Mouse (Mus musculus): ENCODE measurements around the gene Ppp1r12b.

GRCm38 (mm10) chr1:134962821-134963220, 7.1 kb upstream of the Ppp1r12b start:
- TF ChIP-seq CTCF (IDR thresholded peaks at IDR 0.05; ENCODE audit: extremely low read depth, insufficient read depth, insufficient read length, insufficient replicate concordance), result peak; percentile 22; the same call in 1 of the 2 replicates
- TF ChIP-seq POLR2A (IDR thresholded peaks at IDR 0.05; ENCODE audit: low read depth, low read length), result no peak

Measured in spleen, adult 2 months (tissue).